Mouse (Mus musculus) neural tube, embryonic 12.5 days (tissue): Measurements from ENCODE around the gene Hmg20b. TPM values are rescaled to one million over a fixed set of nuclear protein-coding genes. Genes with fewer than 3 reads are reported as not detected.

Experiments used
- ATAC-seq: fragments of 200-750 bp; cut with Nextera tagmentation; 2 replicates; pipeline ENCODE4 v1.8.0; 2017; ENCODE audit warnings: low read depth, mild to moderate bottlenecking, moderate TSS enrichment, moderate library complexity; ENCODE audit not compliant: low FRiP score
- H3K27ac ChIP-seq: fragments of 300-500 bp; sonication (generic); 2 replicates; pipeline ENCODE4 v1.5.1; 2016
- H3K27me3 ChIP-seq: fragments of 300-500 bp; sonication (generic); replicated peaks from 2 replicates; pipeline ENCODE4 v1.6.1; 2016; ENCODE audit warnings: mild to moderate bottlenecking
- H3K36me3 ChIP-seq: fragments of 300-500 bp; sonication (generic); 2 replicates; pipeline ENCODE4 v1.6.1; 2016; ENCODE audit warnings: mild to moderate bottlenecking
- H3K4me1 ChIP-seq: fragments of 300-500 bp; sonication (generic); 2 replicates; pipeline ENCODE4 v1.6.1; 2016
- H3K4me2 ChIP-seq: fragments of 300-500 bp; sonication (generic); replicated peaks from 2 replicates; pipeline ENCODE4 v1.6.1; 2016; ENCODE audit warnings: mild to moderate bottlenecking
- H3K4me3 ChIP-seq: fragments of 300-500 bp; sonication (generic); 2 replicates; pipeline ENCODE4 v1.5.1; 2016
- H3K9ac ChIP-seq: fragments of 300-500 bp; sonication (generic); 2 replicates; pipeline ENCODE4 v1.6.1; 2016; ENCODE audit warnings: mild to moderate bottlenecking
- H3K9me3 ChIP-seq: fragments of 300-500 bp; sonication (generic); 2 replicates; pipeline ENCODE4 v1.6.1; 2016; ENCODE audit warnings: mild to moderate bottlenecking
- WGBS: fragments of 180-500 bp; shearing (Covaris S2); methylation state at CpG from one replicate; pipeline ENCODE4 v1.1.7; 2016; 5-methylcytosine and 5-hydroxymethylcytosine counted together
- polyA plus RNA-seq: library from polyadenylated mRNA; unstranded; fragments of >200 nt; fragmentation: Nextera tagmentation; extraction: Ambion mirVana; gene quantifications from 2 replicates; pipeline ENCODE4 v1.2.1, GENCODE M21; 2016

The Hmg20b gene
- polyA plus RNA-seq, 1 experiment from 2014 or later, result 95.6 TPM

- 76% methylated on average over 12 of the region's 12 CpGs for WGBS
- Histone ChIP-seq H3K4me1 (peaks cover 60% of the 10 kb centered on the region), H3K27ac (no peak overlapping the region), H3K4me2 (no peak overlapping the region), H3K4me3 (no peak overlapping the region), H3K9me3 (no peaks in the 10 kb centered on the region), H3K36me3 (peaks cover 15% of the 10 kb centered on the region), H3K9ac (no peak overlapping the region), H3K27me3 (peaks cover 28% of the 10 kb centered on the region)
- no peak for ATAC-seq
Observed at GRCm38 (mm10) chr10:81362336-81362949, 12.2 kb upstream of the Hmg20b start.

DNA sequence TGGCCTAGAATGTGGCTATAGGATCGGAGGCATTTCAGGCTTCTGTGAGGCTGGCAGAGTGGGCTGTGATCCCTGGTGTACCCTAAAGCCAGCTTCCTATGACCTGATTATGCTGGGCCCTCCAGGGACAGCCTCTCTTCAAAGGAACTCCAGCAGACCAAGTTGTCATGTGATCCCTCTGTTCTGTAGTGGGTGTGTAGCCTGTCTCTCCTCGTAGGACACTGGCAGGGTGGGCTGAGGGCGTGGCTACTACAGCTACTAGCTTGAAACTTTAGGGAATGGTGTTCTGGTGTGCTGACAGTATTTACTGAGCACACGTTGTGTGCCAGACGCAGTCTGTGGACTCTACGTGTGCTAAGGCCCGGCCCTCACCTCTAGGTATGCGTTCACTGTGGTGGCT, 10.4 kb upstream of the Hmg20b start:
- H3K4me1 ChIP-seq, result peaks cover 44% of the 10 kb centered on the region

GRCm38 (mm10) chr10:81358841-81359240, 8.6 kb upstream of the Hmg20b start:
- H3K4me1 ChIP-seq, result peaks cover 30% of the 10 kb centered on the region
- H3K27me3 ChIP-seq, result peaks cover 16% of the 10 kb centered on the region
- no peak overlapping the region for H3K9ac ChIP-seq
- no peak overlapping the region for H3K27ac ChIP-seq
- no peaks in the 10 kb centered on the region for H3K9me3 ChIP-seq
- no peaks in the 10 kb centered on the region for H3K36me3 ChIP-seq
- no peak overlapping the region for H3K4me3 ChIP-seq
- peak overlapping the region; percentile 99 for H3K4me2 ChIP-seq
- no peak for ATAC-seq
- 71% methylated on average over 1 of the region's 1 CpGs for WGBS

More for the DNA sequence above, 10.4 kb upstream of the Hmg20b start:
- H3K27me3 ChIP-seq, result peaks cover 28% of the 10 kb centered on the region
- H3K9me3 ChIP-seq, result no peaks in the 10 kb centered on the region
- H3K9ac ChIP-seq, result no peak overlapping the region
- H3K4me3 ChIP-seq, result no peak overlapping the region
- H3K27ac ChIP-seq, result no peak overlapping the region
- no peak overlapping the region for H3K4me2 ChIP-seq
- no peaks in the 10 kb centered on the region for H3K36me3 ChIP-seq
- ATAC-seq, result no peak
- 71% methylated on average over 8 of the region's 8 CpGs for WGBS

DNA sequence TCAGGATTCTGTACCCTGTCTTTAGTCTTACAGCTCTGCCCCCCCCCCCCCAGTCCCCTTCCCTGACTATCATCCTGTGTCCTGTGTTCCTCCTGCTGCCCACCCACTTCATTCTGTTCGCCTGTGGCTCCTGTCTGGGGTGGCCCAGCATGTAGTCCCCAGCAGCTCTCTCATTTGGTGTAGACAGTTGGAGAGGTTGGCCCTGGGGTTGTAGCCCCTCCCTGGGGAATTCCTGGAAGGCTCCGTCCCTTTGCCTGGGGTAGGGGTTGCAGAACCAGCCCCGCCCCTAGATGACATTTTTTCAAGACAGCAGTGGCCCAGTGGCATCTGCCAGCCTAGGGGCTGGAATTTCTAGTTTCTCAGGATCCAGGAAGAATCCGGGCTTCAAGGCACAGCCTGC, 7.9 kb upstream of the Hmg20b start:
- Histone ChIP-seq H3K9me3 (no peaks in the 10 kb centered on the region), H3K27ac (no peak overlapping the region), H3K4me2 (peak overlapping the region; percentile 99), H3K36me3 (no peaks in the 10 kb centered on the region), H3K4me3 (peak overlapping the region; percentile 71), H3K27me3 (peaks cover 10% of the 10 kb centered on the region), H3K9ac (peak overlapping the region; percentile 83), H3K4me1 (peaks cover 24% of the 10 kb centered on the region)
- 33% methylated on average over 4 of the region's 4 CpGs for WGBS
- ATAC-seq, result no peak

DNA sequence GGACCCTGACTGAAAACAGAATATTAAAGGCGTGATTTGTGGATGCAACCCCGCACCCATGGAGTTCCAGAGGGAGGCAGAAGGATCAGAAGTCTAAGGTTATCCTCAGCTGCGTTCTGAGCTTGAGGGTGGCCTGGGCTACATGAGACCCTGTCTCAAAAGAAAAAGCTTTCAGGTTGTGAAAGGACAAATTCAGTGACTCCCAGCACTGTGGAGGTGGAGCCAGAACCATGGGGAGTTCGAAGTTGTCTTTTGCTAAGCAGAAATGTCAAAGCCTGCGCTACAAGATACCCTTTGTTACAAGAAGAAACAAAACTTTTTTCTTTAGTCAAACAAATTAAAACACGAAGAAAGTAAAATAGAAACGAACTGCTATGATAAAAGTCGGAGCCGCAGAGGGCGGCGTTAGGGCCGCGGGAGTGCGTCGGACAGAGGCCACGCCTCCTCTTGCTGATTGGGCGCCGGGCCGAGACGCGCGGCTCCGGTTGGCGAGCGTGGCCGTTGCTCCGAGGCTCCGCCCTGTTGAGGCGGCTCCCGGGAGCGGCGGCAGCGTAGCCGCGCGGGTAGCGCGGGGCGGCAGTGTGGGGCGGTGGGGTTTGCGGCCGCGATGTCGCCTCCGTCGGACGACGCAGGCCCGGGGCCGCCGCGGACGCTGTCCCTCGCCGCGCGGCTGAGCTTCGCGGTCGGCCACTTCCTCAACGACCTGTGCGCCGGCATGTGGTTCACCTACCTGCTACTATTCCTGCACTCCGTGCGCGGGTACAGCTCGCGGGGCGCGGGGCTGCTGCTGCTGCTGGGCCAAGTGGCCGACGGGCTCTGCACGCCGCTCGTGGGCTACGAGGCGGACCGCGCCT, 6.9 kb upstream of the Hmg20b start, which contains the start of gene Mfsd12:
Gene Mfsd12, plus strand, starts transcription at position 501 of the 854 bp plus-strand sequence.
- Histone ChIP-seq H3K9ac (peak within 1 kb of the TSS; percentile 83), H3K4me3 (peak within 1 kb of the TSS; percentile 71), H3K4me1 (peaks cover 22% of the 10 kb centered on the region), H3K27ac (no peak within 1 kb of the TSS), H3K9me3 (no peaks in the 10 kb centered on the region), H3K36me3 (no peaks in the 10 kb centered on the region), H3K4me2 (peak within 1 kb of the TSS; percentile 99), H3K27me3 (0 out of 2 replicates have a peak, but pooled peaks cover 2% of the 10 kb centered on the region)
- WGBS, result 2% methylated on average over 78 of the region's 79 CpGs
- ATAC-seq, result peak; percentile 88

DNA sequence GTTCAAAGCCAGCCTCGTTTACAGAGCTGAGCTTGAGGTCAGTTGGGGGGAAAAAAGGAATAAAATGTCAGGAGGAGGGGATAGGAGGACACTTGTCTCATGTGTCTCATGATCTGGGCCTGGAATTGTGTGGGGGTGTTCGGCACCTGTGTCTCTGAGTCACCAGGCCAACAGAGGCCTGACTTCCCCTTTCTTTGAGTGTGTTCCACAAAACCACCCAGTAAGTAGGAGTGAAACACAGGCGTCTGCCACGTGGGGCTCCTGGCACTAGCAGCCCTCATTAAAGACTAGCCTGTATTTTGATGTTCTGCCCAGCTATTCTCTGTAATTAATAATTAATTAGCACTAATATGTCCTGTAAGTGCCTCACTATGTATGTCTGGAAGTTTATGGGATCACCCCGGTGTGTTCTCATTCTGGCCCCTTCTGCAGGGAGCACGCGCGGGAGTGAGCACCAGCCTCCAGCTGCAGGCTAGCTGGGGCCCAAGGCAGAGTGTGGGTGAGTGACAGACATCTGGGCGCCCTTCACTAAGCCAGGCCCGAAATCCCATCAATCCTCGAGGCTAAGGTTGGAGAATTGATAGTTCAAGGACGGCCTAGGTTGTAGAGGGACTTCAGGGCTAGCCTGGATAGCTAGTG, 6.2 kb upstream of the Hmg20b start:
- Histone ChIP-seq H3K4me2 (peak overlapping the region; percentile 99), H3K27me3 (0 out of 2 replicates have a peak, but pooled peaks cover 2% of the 10 kb centered on the region), H3K36me3 (no peaks in the 10 kb centered on the region), H3K9me3 (no peaks in the 10 kb centered on the region), H3K9ac (no peak overlapping the region), H3K4me1 (peaks cover 22% of the 10 kb centered on the region), H3K4me3 (no peak overlapping the region), H3K27ac (no peak overlapping the region)
- WGBS, result 57% methylated on average over 12 of the region's 12 CpGs
- ATAC-seq, result no peak

DNA sequence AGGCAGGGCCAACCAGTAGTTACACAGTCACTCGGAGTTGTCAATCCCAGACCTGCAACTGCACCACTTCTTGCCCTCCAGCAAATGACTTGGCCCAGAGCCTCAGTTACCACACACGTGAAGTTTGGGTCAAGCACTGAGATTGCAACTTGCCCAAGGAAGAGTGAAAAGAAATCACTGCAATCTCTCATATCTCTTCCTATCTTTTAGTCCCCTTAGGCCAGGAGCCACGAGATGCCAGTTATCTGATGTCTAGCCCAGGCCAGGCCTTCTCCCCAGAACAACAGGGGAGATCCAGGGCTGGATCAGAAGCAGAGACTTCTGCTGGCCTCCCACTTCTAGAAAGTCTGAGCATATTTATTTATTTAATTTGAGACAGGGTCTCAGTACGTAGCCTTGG, 5.3 kb upstream of the Hmg20b start:
- H3K4me2 ChIP-seq, result no peak overlapping the region
- no peaks in the 10 kb centered on the region for H3K36me3 ChIP-seq
- H3K9ac ChIP-seq, result no peak overlapping the region
- H3K9me3 ChIP-seq, result no peaks in the 10 kb centered on the region
- no peak overlapping the region for H3K27ac ChIP-seq
- 0 out of 2 replicates have a peak, but pooled peaks cover 2% of the 10 kb centered on the region for H3K27me3 ChIP-seq
- no peak overlapping the region for H3K4me3 ChIP-seq
- WGBS, result 78% methylated on average over 4 of the region's 4 CpGs
- no peak for ATAC-seq
- H3K4me1 ChIP-seq, result peaks cover 22% of the 10 kb centered on the region

DNA sequence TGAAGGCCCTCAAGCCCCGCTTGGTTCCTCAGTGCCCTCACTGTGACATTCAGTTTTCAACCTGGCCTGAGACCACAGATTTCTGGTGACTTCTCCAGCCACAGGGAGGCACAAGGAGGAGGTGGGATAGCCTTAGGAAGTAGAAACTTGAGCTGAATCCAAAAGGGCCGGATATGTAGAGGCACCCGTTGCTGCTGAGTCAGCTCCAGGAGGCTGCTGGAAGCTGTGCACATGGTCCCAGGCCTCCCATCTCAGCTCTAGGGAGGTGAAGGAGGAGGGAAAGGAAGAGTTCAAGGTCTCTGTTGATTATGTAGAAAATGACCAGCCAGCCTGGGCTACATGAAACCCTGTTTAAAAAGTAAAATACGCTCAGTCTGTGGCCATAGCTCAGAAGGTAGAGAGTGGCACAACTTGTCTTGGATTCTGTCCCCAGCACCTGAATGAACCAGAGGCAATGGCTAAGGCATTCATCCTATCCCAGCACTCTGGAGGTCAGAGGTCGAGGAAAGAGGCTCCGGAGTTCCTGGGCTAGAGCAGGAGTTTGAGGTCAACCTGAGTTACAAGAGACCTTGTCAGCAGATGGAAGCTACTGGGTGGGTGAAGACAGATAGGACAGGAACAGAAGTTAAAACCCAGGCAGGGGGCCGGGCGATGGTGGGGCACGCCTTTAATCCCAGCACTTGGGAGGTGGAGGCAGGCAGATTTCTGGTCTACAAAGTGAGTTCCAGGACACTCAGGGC, 4.6 kb upstream of the Hmg20b start:
- Histone ChIP-seq H3K9ac (no peak overlapping the region), H3K4me3 (no peak overlapping the region), H3K27me3 (0 out of 2 replicates have a peak, but pooled peaks cover 2% of the 10 kb centered on the region), H3K4me1 (peaks cover 20% of the 10 kb centered on the region), H3K27ac (no peak overlapping the region), H3K9me3 (no peaks in the 10 kb centered on the region), H3K4me2 (no peak overlapping the region), H3K36me3 (no peaks in the 10 kb centered on the region)
- 78% methylated on average over 9 of the region's 9 CpGs for WGBS
- no peak for ATAC-seq

DNA sequence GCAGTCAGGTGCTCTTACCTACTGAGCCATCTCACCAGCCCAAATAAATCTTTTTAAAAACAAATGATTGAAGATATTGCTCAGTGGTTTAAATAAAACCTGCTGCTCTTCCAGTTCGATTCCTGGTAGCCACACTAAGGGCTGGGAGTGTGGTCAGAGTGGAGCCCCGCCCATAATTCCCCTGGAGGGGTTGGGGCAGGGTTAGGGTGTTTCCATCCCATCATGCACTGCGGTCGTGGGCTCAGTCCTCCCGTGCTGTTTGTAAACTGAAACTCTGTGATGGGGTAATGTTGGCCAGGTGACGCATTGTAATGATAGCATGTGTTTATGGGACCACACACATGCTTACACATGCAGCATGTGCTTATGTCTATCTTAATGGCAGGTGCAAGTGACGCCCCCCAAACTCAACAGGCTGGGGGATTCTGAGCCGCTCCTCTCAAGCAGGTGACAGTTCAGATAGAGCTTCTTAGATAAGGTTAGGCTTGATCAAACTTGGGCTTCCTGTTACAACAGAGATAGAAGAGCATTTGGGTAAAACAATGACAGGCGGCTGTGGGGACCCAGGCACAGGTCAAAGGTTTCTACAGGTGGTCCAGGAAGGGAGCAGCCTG, 1.5 kb upstream of the Hmg20b start:
- Histone ChIP-seq H3K4me1 (peaks cover 22% of the 10 kb centered on the region), H3K9ac (no peak overlapping the region), H3K27me3 (peaks cover 10% of the 10 kb centered on the region; the same call in 1 of the 2 replicates), H3K9me3 (no peaks in the 10 kb centered on the region), H3K27ac (no peak overlapping the region), H3K36me3 (peaks cover 8% of the 10 kb centered on the region; the same call in 1 of the 2 replicates), H3K4me3 (no peak overlapping the region), H3K4me2 (no peak overlapping the region)
- WGBS, result 24% methylated on average over 9 of the region's 9 CpGs
- no peak for ATAC-seq

- ATAC-seq, result peak; percentile 22
- H3K4me1 ChIP-seq, result peaks cover 26% of the 10 kb centered on the region
- H3K9me3 ChIP-seq, result no peaks in the 10 kb centered on the region
- peak overlapping the region; percentile 74 for H3K9ac ChIP-seq
- peaks cover 26% of the 10 kb centered on the region for H3K27me3 ChIP-seq
- H3K27ac ChIP-seq, result no peak overlapping the region
- H3K4me3 ChIP-seq, result peak overlapping the region; percentile 76
- under 1% methylated on average over 29 of the region's 29 CpGs for WGBS
- H3K4me2 ChIP-seq, result peak overlapping the region; percentile 94
- peaks cover 15% of the 10 kb centered on the region; the same call in 1 of the 2 replicates for H3K36me3 ChIP-seq
Observed at GRCm38 (mm10) chr10:81349961-81350350, 324 bp downstream of the Hmg20b start.

DNA sequence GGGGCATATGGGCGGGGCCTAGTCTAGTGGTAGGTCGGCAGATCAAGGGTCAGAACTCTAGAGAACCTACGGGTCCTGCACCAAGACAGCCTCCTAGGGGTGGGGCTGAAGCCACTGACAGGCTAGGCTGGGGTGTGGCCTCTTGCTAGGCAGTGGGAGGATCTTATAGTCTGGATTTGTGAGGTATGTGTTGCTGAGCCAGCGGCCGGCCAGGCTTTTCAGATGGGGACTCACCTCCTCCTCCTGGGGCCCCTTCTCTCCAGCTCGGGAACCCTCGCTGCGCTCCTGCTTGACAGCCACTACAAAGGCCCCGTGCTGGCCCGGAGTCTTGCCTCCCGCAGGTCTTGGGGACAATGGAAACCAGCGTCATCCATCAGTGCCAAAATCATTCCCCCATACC, 1.1 kb downstream of the Hmg20b start:
- Histone ChIP-seq H3K4me3 (peak overlapping the region; percentile 76; the same call in 1 of the 2 replicates), H3K4me1 (peaks cover 26% of the 10 kb centered on the region), H3K4me2 (peak overlapping the region; percentile 94), H3K27me3 (peaks cover 34% of the 10 kb centered on the region), H3K9me3 (no peaks in the 10 kb centered on the region), H3K9ac (peak overlapping the region; percentile 74; the same call in 1 of the 2 replicates), H3K36me3 (peaks cover 15% of the 10 kb centered on the region; the same call in 1 of the 2 replicates), H3K27ac (no peak overlapping the region)
- no peak for ATAC-seq
- 2% methylated on average over 12 of the region's 12 CpGs for WGBS
